Mouse (Mus musculus): ENCODE measurements at regions not wholly inside any gene's neighbourhood (a gene's known extent, or its start where the extent isn't known, plus 50 kb on each side); places are given as distances from the start of the nearest gene placed in this dataset.
A peak's percentile ranks its signal among the peaks of the same experiment; 100 is the strongest.
"Not testable (repeated sequence)": the region's sequence is repeated elsewhere in the genome, so short reads cannot be mapped to it uniquely, and the experiment has no call there.

DNA sequence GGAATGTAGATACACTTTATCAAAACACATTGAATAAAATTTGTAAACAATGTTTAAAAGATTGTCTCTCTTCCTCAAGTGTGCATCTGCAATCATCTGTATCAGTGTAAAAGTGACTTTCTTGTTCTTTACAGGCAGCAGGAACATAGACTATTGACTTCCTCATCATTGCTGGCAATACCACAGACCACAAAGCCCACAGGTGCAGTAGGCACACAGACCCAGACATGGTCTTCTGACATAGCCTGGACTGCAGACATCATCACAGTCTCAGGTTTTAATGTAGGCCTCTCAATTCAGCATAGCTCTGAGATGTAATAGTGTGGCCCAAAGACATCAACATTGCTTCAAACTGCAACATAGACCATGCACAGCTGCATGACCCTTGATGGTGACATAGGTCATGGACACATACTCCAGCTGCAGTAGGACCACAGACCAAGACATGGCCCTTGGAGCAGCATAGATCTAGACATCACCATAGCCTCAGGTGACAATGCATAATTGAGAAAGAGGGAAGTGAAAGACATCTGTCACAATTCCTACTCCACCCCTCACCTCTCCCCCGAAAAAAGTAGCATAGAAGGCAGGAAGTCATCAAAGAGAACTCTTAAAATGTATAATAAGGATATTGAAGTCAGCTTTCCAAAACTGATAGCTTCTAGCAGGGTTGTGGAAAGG is 74.1 kb upstream of the Speer2 start:
- DNase-seq: no peak

DNA sequence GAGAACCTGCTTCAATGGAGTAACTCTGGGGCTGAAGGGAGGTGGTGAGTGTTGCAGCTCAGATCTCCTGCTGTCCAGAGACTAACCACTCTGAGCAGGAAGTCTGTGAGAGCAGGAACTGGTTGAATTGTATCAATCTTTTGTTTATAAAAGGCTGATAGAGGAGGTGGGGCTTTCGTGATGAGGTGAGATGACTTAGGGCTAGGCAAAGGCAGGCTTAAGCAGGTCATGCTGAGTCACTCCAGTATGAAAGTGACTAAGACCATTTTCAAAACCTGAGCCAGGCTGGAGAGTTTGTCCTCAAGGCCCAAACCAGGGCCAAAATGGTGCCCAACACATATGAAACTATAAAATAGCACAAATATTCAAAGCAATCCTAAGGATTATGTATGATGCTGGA is 80.1 kb upstream of the Speer2 start:
- DNase-seq: no peak

DNA sequence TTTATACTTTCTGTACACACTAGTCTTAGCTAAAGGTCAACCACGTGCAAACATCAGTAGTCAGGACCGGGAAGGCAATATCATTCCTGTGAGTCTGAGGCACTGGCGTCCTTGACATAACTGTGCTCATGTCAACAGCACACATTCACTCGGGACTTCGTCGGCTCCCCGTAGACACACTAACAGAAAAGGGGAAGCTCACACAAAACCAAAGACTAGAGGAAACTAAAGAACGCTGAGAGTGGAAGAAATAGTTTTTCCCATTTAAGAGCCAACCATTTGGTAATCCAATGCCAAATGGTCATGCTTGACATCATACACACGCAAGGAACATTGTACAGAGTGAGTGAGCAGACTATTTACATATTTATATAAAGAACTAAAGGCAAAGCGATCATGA is 85.2 kb upstream of the Speer2 start:
- no peak for DNase-seq

DNA sequence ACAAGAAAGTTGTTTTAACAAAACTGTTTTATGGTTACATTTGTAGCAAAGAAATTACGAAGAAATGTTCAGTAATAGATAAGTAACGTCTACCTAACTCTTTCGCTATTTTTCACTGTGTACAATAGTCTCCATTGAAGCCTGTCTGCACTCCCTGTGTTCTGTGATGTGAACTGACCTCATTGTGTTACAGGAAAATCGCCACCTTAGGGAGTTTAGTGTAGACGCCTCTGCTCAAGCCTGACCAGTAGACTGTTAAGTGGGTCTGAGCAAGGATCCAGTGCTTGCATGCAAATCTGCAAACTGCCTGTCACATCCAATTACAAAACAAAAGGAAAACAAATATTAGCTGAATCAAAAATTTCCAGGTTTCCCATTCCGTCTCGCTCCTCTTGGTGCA is 85.8 kb upstream of the Speer2 start:
- DNase-seq: no peak

DNA sequence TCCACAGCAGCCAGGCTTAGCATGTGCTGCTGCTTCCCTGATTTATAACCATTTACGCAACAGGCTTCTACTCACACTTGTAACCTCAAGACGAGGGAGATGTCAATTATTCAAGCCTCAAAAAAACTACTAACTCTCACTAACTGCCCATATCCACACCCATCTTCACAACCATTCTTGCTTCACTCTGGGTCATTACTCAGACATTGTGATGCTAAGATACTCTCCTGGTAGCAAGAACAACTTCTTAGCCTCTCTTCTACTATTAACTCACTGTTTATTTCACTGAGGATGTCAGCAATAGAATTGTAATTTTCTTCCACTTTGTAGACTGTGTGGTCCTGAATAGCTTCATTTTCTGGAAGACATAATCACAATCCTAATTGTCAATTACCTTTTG is 88.0 kb upstream of the Speer2 start:
- no peak for DNase-seq

DNA sequence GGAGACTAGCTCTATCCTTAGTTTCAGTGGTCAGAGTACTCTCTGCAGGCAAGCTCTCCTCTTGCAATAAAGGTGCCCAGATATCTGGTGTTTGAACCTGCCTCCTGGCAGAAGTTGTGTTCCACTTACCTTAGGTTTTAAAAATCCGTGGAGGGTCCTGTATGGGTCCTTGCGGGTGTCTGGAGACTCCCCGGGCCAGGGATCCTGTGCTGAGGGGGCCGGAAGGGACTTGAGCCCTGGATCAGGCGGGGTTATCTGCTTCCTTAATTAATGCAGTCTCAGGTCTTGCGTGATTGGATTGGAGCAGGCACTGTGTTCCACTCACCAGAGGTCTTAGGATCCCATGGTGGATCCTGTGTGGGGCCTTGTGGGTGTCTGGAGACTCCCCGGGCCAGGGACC is 103.0 kb upstream of the Speer2 start:
- DNase-seq: not testable (repeated sequence)

DNA sequence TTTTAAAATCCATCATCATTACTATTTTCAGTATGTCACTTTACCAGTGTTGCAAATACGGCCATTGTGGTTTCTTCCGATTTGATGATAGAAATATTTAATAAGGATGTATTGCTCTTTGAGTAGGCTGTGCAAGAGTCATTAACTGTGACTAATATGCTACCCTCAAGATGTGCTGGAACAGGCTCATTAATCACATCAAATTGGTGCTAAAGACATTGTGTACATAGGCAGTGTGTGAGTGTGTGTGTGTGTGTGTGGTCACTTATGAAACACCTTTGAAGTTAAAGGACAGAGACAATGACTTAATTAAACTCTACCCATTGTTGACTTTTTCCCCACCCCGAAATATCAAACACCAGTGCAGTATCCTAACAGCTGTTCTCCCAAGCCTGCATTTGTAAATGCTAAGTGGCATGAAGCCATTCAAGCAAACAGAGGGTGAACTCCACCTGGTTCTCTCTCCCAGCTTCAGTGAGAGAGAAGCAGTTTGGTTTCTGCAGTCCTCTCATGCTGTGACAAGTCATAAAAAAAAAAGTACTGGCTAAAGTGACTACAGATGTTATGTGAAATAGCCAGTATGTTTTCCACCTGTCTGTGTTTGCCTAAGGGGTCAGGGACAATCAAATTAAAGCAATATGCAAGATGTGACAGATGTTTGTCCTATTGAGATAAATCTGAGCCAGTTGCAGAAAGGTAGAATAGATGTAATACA is 116.4 kb upstream of the Speer2 start:
- DNase-seq: no peak

DNA sequence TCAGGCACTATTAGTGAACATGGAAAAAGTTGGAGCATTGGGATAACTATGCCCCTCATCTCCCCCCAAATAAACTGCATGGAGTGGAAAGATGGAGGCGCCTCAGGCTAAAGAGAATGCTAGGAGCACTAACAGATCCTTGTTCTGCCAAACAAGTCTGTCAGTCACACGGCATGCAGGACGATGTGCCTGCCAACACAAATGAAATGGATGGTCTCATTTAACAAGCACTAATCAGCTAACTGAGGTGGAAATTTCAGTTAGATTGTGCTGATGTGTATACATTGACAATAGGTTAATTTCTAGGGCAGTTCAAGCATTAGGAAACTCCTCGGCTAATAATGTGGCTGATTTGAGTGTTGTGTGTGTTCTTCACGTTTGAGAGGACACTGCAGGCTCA is 120.8 kb upstream of the Speer2 start:
- no peak for DNase-seq

DNA sequence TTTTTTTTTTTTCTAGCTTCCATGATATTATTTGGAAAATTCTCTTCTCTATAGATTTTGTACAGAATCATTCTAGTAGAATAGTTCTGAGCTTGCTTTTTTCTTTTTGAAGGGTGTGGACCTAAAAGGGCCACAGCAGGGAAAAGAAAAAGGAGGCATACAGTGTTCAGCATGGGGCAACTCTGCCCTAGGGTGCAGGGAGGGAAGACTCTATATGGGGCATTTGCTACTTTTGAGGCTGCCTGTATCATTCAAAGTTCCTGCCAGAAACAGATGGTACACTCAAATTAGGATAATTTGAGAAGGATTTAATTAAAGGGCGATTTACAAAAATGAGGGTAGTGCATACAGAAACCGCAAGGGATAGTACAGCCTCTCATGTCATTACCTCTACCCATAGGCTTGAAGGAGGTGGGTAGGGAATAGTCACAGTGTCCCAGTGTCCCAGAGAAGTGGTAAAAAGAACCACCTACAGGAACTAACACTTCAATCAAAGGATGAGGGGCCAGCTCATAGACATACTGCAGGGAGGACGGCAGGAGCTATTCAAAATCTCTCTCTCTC is 128.4 kb upstream of the Speer2 start:
- DNase-seq: no peak

DNA sequence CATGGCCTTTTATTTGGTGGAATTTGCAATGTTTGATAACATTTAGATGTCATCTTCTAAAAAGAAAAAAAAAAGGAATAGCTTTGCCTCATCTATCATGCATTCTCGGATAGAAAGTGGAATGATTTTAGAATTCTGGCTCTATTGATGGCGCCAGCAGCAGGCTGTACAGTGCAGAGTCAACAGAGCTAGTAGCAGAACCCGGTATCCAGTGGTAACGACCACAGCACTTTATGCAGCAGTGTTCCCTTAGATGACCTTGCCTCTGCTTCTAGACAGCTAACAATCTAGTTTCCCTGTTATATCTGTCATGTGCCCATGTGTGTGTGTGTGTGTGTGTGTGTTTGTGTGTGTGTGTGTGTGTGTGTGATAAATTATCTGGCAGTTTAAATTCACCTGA is 129.2 kb upstream of the Speer2 start:
- DNase-seq: no peak

DNA sequence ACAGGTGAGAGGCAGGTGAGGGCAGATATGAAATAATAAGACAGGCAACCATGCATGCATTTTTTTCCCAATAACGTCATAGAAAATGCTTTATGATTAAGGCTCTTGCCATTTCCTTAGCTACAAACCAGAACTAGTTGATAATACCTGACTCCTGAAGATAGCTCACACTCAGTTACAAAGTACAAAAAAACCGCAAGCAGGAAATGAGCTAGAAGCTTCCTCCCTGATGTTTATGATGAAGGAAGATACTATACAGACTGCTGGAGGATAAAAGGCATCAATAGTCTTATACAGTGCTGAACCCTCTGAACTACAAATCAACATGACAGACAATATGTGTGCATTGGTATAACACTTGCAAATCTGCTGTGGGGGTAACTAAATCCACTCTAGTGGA is 143.3 kb upstream of the Speer2 start:
- no peak for DNase-seq

DNA sequence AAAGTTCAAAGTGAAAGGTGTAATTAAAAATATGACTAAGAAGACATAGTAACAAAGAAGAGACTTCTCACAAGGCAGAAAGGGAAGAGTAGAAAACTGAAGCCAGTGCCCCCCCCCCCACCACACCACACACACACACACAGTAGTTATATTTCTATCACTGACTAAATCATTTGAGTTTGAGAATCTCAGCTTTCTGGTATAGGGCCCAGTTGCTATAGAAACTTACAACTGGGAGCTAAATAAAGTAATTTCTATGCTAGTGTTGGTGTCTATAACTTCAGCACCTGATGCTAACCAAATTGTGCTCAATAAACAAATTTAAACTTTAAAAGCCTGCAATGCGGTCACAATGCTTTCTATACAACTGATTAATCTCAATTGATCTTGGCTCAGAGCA is 153.4 kb upstream of the Speer2 start:
- DNase-seq: no peak

DNA sequence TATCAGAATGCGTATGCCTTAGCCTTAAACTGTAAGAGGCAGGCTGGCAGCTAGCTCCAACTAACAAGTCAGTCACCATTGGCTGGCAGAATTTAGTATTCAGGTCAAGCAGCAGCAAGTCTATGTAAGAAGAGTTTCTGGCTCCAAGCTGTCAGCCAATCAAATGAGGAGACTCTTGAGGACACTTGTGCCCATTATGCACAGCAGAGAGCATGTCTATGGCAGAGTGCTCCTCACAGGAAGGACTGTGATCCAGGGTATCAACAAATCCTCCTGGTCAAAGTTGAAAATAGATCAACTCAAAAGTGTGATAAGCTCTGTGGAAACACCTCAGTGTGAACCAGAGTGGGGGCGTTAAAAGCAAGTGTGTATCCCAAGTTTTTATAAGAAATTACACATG is 156.0 kb upstream of the Speer2 start:
- DNase-seq: no peak

DNA sequence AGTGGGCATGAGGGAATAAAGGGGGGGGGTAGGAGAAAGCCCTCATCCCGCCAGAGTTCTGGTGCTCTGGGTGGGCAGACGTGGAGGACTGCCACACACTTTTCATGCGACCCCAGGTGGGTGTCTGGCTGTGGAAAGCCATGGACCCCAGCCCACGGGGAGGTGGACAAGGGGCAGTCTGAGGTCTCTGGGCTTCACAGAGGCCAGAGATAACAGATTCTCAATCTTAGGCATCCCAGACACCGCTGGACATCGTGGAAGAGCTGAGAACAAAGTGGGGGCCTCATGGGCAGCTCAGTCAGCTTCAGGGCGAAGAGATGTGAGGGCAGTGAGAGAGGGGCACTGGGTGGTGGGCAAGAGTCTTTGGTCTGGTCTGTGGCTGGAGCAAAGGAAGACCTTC is 157.9 kb upstream of the Speer2 start:
- DNase-seq: no peak

DNA sequence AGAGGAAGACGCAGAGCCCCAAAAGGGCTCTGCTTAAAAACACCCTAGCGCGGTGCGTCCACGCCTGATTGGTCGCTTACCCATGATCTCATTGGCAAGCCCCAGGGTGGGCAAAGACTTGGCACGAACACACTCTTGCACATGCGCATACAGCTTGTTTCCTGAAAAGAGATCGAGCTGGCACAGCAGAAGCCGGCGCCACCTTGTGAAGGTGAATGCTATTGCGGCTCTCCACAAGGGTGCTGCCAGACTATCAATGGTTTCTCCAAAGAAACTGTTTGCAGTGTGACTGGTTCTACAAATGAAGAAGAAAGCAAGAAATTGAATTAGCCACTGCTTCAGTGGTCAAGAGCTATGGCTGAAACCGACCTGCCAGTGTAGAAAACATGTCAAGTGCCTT is 165.1 kb upstream of the Speer2 start:
- peak in 1 of 2 experiments; percentile 1 for DNase-seq

DNA sequence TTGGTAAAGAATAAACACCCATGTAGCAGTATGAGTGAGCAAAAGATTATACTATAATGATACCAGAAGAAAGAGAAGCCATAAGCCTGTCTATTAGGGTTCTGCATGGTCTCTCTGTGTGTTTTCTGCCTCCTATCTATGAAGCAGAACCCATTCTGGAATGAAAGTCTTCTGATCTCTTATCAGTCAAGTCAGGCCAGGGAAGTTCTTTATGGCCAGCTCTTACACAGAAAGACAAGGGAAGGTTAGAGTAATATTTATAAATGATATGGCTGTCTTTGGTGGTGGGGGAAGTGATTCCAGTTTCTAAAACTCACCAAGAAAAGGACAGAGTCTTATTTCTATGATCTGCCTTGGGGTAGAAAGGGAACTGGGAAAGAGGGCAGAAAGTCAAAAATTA is 182.0 kb upstream of the Speer2 start:
- DNase-seq: no peak

DNA sequence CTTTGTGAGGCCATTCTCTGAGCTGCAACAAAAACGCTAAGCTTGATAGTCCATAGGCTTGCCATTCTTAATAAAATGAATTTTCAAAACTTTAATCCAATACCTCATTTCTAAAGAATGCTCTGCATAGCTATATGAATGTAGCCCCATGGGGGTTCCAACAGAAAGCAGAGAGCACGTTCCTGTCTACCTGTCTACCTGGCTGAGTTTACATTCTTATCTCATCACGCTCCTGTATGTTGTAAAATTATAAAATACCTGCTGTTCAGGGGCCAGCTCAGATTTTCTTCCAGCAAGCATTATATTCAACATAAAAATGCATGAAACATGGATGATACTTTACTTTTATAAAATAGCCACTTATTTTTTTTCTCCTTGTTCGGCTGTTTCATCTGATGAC is 182.5 kb upstream of the Speer2 start:
- no peak for DNase-seq

DNA sequence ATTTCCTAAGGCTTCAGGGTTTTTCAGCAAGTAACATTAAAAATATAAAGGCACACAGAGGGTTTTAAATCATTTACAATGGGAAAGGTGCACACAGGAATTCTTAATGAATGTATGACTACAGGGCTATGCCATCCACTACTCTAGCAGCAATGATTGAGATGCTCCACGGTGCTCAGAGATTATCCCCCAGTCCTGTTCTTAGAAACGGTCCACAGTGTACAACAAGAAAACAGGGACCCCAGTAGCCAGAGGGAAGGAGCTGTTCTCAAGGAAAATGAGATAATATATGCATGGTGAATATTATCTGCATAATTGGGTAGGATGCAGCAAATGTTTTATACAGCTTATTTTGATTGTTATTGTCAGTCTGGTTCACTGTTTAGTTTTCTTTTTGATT is 186.3 kb upstream of the Speer2 start:
- no peak for DNase-seq

DNA sequence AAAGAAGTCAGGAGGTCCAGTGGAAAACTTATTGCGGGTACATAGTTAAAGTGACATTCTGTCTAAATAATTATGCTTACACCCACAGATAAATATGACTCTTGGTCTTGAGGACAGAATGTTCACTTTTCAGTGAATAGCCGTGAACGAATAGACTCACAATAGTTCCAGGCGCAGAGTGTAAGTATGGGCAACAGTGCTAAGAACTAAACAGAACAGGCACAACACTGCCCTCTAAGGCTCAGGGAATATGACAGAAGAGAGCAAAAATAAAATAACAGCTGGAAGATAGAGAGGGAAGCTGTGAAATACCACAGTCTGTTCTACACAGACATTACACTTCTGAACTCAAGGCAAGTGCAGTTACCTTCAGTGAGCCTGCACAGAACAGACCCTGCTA is 207.9 kb upstream of the Speer2 start:
- DNase-seq: no peak

DNA sequence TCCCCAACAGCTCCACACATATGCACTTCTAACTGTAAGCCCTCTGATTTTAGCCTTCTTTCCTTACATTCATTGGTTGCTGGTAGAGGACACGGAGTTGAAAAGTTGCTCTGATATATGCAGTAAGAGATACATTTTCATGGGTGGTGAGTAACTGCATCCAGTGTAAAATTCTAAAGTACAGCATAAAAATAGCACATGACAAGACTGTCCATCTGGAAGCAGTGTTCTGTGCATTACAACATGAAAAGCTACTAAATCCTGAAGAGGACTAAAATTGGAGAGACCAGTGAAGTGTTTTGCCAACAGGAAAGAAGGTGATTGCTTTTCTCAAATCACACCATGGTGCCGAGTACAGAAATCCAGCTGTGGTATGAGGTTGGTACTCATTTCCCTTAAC is 210.2 kb upstream of the Speer2 start:
- no peak for DNase-seq

DNA sequence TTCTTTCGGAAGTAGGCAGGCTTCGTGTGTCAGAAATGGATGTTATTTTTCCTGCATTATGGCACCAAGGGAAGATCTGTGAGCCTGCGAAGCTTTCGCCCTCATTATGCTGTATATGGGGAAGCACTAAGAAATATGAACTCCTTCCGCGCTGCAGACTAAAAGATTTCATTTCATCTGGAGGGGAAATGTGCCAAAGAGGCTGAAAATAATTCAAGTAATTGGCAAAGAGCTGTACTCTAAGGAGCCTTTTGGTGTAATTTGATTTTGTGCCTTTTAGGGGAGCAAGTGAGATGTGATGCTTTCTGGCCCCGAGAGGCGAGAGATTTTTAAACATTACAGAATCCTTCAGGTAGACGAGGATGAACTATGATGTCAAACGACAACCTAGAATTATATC is 216.0 kb upstream of the Speer2 start:
- DNase-seq: no peak

DNA sequence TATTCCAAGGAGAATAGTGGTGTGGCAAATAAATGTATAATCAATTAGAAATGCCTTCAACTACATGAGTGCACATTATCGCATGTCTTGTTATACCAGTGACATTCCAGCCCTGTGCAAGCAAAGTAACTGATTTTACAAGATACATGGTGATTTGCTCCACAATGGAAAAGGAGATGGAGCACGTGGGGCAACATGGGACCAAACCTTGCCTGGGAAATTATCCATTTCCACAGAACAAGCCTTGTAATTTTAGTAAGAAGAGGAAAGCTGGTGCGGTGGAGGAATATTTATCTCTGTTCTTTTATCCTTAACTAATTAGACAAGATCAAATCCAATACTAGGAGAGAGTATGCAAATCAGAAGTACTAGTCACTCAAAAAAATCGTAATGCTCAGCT is 222.5 kb upstream of the Gbe1 start:
- no peak for DNase-seq

DNA sequence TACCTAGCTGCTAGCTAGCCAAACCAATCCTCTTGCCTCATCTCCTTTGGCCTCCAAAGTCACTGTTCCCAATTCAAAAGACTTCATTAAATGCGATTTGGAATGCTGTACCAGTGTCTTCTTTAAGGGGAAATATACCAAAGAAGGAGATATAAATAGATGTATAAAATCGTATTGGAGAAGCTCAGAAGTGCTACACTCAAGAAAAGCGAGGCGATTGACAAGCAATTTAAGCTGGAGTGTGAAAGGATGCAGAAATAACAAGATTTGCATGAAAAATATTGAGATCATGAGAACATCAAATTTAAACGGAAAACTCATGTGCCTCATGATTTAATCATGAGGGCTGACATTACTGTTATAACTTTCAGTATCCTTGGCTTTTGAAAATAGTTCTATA is 221.8 kb upstream of the Gbe1 start:
- DNase-seq: no peak

DNA sequence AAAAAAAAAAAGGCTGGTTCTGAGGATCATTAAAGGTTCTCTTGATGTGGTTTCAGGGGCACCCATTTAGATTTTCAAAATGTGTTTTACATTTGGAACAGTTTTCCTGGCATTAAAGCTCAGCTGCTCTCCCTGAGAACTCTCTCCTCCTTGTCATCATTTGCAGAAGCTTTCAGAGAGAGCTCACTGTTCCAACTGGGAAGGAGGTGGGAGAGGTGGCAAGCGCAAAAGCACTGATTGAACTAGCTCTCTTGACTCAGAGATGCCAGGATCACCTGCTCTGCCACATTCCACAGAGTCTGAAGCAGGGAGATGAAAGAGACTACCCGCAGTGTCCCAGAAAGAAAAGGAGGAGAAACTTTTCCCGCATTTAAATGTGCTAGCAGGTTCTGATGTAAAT is 220.5 kb upstream of the Gbe1 start:
- DNase-seq: no peak
